Mouse (Mus musculus) ovary, adult 2 months (tissue): ENCODE results near the gene Rfc5. TPM values are rescaled to one million over a fixed set of nuclear protein-coding genes. Genes with fewer than 3 reads are reported as not detected.

Experiments used
- polyA plus RNA-seq: library from polyadenylated mRNA; depleted of rRNA; stranded (reverse); fragments of >200 nt; gene quantifications from 2 replicates; pipeline ENCODE4 v1.2.3, GENCODE M21; 2012; rRNA removed

Rfc5 gene
- polyA plus RNA-seq, result 24.5 and 37.5 TPM in 2 replicates

DNA sequence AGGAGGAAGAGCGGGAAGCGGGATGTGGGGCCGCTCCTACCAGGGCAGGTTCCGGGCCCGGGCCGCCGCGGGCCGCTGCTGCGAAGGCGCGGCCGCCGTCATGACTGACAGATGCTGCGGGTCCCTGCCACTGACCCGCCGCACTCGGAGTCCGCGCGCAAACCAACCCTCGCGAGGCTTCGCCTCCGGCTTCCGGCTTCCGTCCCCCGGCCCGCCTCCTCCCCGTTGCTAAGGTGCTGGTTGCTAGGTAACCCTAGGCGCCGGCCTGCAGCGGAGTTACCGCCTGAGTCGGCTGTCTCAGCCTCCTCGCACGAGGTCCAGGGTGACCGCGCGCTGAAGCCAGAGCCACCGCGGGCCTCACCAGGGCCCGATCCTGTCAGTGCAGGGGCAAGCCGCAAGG, at the start of gene Rfc5:
Rfc5 (minus strand) TSS at position 171 of the 400 bp plus-strand sequence.

GRCm38 (mm10) chr5:117413507-117414501, 25.0 kb upstream of the Rfc5 start, which contains the start of gene Ksr2:
TSS of gene Ksr2 (plus strand) at chr5:117414000.

GRCm38 (mm10) chr5:117357129-117357477, 31.7 kb downstream of the Rfc5 start, which contains the start of gene Wsb2:
TSS of gene Wsb2 (plus strand) at chr5:117357304.

Other genes with a start within 250 kb of the Rfc5 start
- 1,465 and 1,589 TPM in 2 replicates for gene Pebp1, start 101.4 kb downstream of the Rfc5 start, polyA plus RNA-seq
- gene Vsig10, start 70.0 kb downstream of the Rfc5 start, polyA plus RNA-seq, result 55.1 and 67.6 TPM in 2 replicates
- gene Wsb2, start 31.7 kb downstream of the Rfc5 start, polyA plus RNA-seq, result 140 and 156 TPM in 2 replicates
- gene Ksr2, start 25.0 kb upstream of the Rfc5 start, polyA plus RNA-seq, result 0.16 and 0.35 TPM in 2 replicates